Mouse (Mus musculus) embryonic facial prominence, embryonic 12.5 days (tissue): ENCODE results near the gene Ccdc90b. TPM values are rescaled to one million over a fixed set of nuclear protein-coding genes. Genes with fewer than 3 reads are reported as not detected.

Experiments
- ATAC-seq: fragments of 200-750 bp; cut with Nextera tagmentation; 2 replicates; pipeline ENCODE4 v1.8.0; 2017; ENCODE audit not compliant: insufficient number of reproducible peaks, insufficient read depth, low FRiP score, low TSS enrichment
- H3K27ac ChIP-seq: fragments of 300-500 bp; sonication (generic); 2 replicates; pipeline ENCODE4 v1.5.1; 2016; ENCODE audit warnings: mild to moderate bottlenecking
- H3K27me3 ChIP-seq: fragments of 300-500 bp; sonication (generic); 2 replicates; pipeline ENCODE4 v1.6.1; 2016; ENCODE audit warnings: mild to moderate bottlenecking, moderate library complexity
- H3K36me3 ChIP-seq: fragments of 300-500 bp; sonication (generic); 2 replicates; pipeline ENCODE4 v1.6.1; 2016; ENCODE audit warnings: mild to moderate bottlenecking
- H3K4me1 ChIP-seq: fragments of 300-500 bp; sonication (generic); 2 replicates; pipeline ENCODE4 v1.6.1; 2016
- H3K4me2 ChIP-seq: fragments of 300-500 bp; sonication (generic); replicated peaks from 2 replicates; pipeline ENCODE4 v1.6.1; 2016; ENCODE audit warnings: mild to moderate bottlenecking, moderate library complexity
- H3K4me3 ChIP-seq: fragments of 300-500 bp; sonication (generic); 2 replicates; pipeline ENCODE4 v1.5.1; 2016; ENCODE audit warnings: mild to moderate bottlenecking
- H3K9ac ChIP-seq: fragments of 300-500 bp; sonication (generic); 2 replicates; pipeline ENCODE4 v1.6.1; 2016; ENCODE audit warnings: mild to moderate bottlenecking, moderate library complexity
- H3K9me3 ChIP-seq: fragments of 300-500 bp; sonication (generic); 2 replicates; pipeline ENCODE4 v1.6.1; 2016; ENCODE audit warnings: mild to moderate bottlenecking, moderate library complexity
- WGBS: fragments of 180-500 bp; shearing (Covaris S2); methylation state at CpG from one replicate; pipeline ENCODE4 v1.1.7; 2016; 5-methylcytosine and 5-hydroxymethylcytosine counted together
- polyA plus RNA-seq: library from polyadenylated mRNA; unstranded; fragments of >200 nt; fragmentation: Nextera tagmentation; extraction: Ambion mirVana; gene quantifications from 2 replicates; pipeline ENCODE4 v1.2.1, GENCODE M21; 2016

Ccdc90b gene
- polyA plus RNA-seq = 58.3 and 59.3 TPM in 2 replicates

DNA sequence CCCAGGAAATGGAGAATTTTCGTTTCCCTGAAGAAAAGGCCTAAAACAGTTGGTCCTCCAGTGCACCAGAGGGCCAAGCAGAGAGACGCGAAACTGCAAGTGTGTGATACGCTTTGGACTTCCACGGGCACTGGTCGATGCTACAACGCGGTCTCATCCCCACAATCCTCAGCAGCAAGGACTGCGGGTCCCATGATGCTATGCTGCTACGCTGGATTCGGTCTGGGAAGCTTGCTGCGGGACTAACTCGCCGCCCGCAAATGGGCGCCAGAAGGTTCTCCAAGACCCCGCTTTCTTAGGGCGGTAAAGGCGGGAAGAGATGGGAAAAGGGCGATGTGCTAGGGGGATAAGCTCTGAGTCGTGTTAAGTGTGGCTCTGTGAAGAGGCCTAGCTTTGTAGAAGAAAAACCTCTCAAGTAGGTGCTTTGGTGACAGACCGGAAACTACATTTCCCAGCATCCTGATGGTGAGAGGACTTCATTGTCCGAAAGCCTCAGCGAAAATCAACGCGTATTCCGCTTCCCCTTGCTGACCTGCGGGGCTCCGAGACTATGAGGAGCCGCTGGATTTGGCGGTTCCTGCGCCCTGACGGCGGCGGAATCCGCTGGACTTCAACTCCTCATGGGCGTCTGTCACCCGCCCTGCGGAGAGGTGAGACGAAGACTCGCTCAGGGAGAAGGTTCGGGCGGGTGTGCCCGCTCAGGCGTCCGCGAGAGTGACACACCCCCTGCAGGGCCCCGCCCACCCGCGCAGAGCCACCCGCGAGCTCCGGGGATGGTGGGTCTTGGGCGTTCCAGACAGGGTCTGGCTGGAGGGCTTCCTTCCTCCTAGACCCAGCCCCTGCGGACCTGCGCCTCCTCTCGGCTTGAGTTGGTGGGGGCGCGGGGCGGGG, at the start of gene Ccdc90b:
Gene Ccdc90b, plus strand, starts transcription at position 164 of the 891 bp plus-strand sequence.
- Histone ChIP-seq H3K9ac (peak within 1 kb of the TSS; percentile 68), H3K9me3 (no peaks in the 10 kb centered on the region), H3K27me3 (no peaks in the 10 kb centered on the region), H3K4me2 (peak within 1 kb of the TSS; percentile 56), H3K27ac (peak within 1 kb of the TSS; percentile 97), H3K4me3 (peak within 1 kb of the TSS; percentile 76), H3K36me3 (no peaks in the 10 kb centered on the region), H3K4me1 (no peaks in the 10 kb centered on the region)
- WGBS = under 1% methylated on average over 59 of the region's 60 CpGs
- ATAC-seq = peak; percentile 98

DNA sequence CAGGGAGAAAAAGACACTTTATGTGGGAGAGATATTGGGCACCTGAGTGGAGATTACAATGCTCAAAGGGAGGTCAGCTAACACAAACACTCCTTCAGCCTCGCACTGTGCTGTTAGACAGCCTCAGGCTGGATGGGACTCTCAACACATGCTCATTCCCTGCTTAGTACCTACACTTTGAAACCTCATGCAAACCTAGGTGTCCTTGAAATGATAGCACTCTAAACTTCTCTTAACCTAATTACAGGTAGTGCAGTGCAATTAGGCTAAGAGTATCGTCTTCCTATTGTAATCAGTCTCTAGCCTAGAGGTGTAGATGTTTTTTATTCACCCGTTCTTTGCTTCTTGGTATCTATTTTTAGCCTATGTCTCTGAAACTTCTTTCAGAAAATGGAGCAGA, 40.6 kb upstream of the Ccdc90b start:
- H3K4me1 ChIP-seq = no peaks in the 10 kb centered on the region
- H3K27ac ChIP-seq = no peak overlapping the region
- no peaks in the 10 kb centered on the region for H3K9me3 ChIP-seq
- no peak overlapping the region for H3K4me3 ChIP-seq
- no peaks in the 10 kb centered on the region for H3K27me3 ChIP-seq
- no peak overlapping the region for H3K4me2 ChIP-seq
- H3K9ac ChIP-seq = no peak overlapping the region
- WGBS = 53% methylated on average over 3 of the region's 3 CpGs
- H3K36me3 ChIP-seq = no peaks in the 10 kb centered on the region
- ATAC-seq = no peak

DNA sequence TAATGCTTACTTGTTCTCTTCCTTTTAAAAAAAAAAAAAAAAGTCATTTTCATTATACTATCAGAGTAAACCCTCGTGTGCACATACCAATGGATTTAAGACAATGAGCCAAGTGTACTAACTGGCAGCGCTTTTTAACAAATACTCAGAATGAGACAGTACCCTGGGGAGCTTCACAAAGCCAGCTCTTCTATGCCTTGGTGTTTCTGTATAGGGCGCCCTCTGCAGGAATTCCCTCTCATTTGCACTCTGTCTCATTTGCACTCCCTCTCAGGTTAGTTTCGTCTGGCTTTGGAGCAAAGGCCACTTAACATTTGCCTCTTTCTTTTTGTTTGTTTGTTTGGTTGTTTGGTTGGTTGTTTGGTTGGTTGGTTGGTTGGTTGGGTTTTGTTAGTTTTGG, 40.1 kb upstream of the Ccdc90b start:
- H3K27me3 ChIP-seq = no peaks in the 10 kb centered on the region
- H3K36me3 ChIP-seq = no peaks in the 10 kb centered on the region
- H3K9ac ChIP-seq = no peak overlapping the region
- H3K4me2 ChIP-seq = no peak overlapping the region
- no peak overlapping the region for H3K4me3 ChIP-seq
- H3K27ac ChIP-seq = no peak overlapping the region
- 21% methylated on average over 4 of the region's 4 CpGs for WGBS
- H3K9me3 ChIP-seq = no peaks in the 10 kb centered on the region
- no peaks in the 10 kb centered on the region for H3K4me1 ChIP-seq
- no peak for ATAC-seq

DNA sequence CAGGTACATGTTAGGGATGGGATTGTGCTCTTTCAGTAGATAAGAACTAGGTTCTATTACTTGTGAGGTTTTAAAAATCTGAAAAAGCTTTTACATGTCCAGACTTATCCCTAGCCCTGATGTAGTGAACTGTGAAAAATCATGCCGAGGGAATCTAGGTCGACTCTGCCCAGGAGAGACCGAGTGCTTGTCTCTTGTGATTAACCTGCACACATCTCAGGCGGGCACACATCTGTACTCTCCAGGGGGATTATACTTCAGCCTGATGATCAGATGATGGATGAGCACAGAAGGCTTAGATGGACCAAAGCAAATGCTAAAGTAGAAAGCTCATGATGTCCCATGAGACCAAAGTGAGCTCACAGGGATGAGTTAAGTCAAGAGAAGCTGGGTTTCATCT, 31.7 kb upstream of the Ccdc90b start:
- no peak overlapping the region for H3K9ac ChIP-seq
- no peaks in the 10 kb centered on the region for H3K27me3 ChIP-seq
- H3K4me3 ChIP-seq = no peak overlapping the region
- ATAC-seq = no peak
- H3K4me1 ChIP-seq = no peaks in the 10 kb centered on the region
- H3K36me3 ChIP-seq = no peaks in the 10 kb centered on the region
- no peak overlapping the region for H3K4me2 ChIP-seq
- WGBS = 81% methylated on average over 4 of the region's 4 CpGs
- no peak overlapping the region for H3K27ac ChIP-seq
- H3K9me3 ChIP-seq = no peaks in the 10 kb centered on the region

DNA sequence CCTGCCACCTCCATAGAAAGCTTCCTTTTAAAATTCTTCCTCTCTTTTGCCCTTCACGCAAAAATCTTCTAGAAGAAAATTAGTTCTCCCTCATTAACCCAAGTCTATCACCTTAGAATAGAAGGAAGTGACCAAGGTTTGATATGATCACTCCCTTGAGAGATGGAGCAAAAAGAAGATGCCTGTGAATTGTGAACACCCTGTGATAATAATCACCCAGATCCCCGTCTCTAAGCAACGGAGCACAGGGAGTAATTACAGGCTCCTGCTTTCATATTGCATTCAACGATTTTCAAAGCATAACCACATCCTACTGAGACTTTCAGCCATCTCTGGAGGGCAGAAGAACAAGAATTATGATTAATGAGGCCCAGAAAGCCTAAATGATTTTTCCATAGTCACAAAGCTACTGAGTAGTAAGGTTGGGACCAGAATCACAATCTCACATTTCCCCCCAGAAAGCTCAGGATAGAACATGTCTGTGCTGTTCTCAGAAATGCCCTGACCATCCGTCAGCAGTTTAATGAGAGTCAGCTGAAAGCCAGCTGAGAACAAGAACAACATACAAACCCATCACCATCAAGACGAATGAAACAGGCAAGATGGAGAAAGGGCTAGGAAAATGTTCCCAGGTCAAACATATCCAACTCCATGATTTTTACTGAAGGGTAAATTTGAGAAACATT, 28.5 kb upstream of the Ccdc90b start:
- no peak overlapping the region for H3K4me3 ChIP-seq
- no peaks in the 10 kb centered on the region for H3K9me3 ChIP-seq
- H3K36me3 ChIP-seq = no peaks in the 10 kb centered on the region
- H3K4me2 ChIP-seq = no peak overlapping the region
- no peaks in the 10 kb centered on the region for H3K27me3 ChIP-seq
- H3K4me1 ChIP-seq = no peaks in the 10 kb centered on the region
- no peak overlapping the region for H3K9ac ChIP-seq
- no peak overlapping the region for H3K27ac ChIP-seq
- WGBS = 43% methylated on average over 6 of the region's 6 CpGs
- ATAC-seq = no peak

DNA sequence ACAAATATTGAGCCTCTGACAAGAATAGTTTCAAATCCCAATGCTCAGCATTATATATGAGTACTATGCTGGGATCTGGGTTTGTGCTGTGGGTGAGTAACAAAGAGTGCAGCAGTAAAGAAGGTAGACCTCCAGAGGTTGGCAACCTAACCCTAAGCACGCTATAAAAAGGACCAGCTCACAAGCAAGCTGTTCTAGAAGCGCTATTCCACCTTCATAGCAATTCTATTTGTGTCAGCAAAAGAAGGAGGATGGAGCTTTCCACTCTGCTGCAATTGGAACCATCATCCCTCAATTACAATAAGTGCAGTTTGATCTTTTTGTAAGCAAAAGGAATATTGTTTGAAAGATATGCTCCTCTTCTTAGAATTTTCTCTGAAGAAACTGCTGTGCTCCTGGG, 14.2 kb upstream of the Ccdc90b start:
- no peak overlapping the region for H3K9ac ChIP-seq
- H3K36me3 ChIP-seq = no peaks in the 10 kb centered on the region
- 71% methylated on average over 2 of the region's 2 CpGs for WGBS
- ATAC-seq = no peak
- H3K4me3 ChIP-seq = no peak overlapping the region
- no peak overlapping the region for H3K27ac ChIP-seq
- H3K9me3 ChIP-seq = no peaks in the 10 kb centered on the region
- no peaks in the 10 kb centered on the region for H3K27me3 ChIP-seq
- H3K4me2 ChIP-seq = no peak overlapping the region
- H3K4me1 ChIP-seq = no peaks in the 10 kb centered on the region

DNA sequence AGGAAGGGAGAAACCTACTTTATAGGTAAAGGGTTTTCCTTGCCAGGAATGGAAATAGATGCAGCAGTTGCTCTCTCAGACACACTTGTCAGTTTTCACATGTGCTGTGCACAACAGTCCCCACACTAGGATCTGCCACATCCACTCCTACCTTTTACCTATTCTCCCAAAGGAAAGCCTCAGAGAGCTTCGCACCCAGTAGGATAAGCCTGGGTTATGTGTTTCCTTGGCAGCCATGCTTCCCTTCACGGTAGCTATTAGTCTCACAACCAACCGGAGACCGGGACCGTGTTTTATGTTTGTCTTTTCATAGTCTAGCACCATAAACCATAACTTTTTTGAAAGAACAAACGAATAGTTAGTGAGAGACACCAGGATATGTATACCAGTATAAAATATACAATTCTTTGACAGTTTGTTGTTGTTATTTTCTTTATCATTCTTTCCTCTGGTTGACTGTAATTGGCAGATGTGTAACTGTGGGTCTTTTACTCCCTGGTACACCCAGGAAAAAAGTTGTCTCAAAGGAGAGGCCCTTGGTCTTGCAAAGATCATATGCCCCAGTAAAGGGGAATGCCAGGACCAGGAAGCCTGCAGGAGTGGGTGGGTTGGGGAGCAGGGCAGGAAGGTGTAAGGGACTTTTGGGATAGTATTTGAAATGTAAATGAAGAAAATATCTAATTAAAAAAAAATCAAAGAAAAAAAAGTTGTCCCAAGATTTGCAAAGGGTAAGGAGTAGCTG, 10.5 kb upstream of the Ccdc90b start:
- Histone ChIP-seq H3K27me3 (no peaks in the 10 kb centered on the region), H3K4me1 (no peaks in the 10 kb centered on the region), H3K36me3 (no peaks in the 10 kb centered on the region), H3K9me3 (no peaks in the 10 kb centered on the region), H3K27ac (no peak overlapping the region), H3K9ac (no peak overlapping the region), H3K4me2 (no peak overlapping the region), H3K4me3 (no peak overlapping the region)
- no peak for ATAC-seq
- WGBS = 92% methylated on average over 6 of the region's 6 CpGs

DNA sequence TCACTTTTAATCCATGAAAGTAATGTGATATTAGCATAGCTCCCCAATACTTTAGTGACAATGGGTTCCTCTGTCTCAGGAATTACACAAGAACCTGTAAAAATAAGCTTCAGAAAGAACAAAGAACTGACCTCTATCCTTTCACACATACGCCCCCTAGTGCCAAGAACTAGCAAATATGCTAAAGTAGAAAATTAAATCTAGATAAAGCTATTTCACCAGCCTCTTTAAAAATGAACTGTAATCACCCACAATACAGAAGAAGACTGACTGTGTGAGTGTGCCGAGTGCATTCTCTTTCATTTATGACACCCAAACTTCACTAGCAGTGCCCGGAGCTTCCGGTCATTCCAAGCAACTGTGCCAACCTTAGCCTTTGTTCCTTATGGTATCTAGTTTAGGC, 10.0 kb upstream of the Ccdc90b start:
- H3K36me3 ChIP-seq = no peaks in the 10 kb centered on the region
- H3K27ac ChIP-seq = no peak overlapping the region
- no peaks in the 10 kb centered on the region for H3K4me1 ChIP-seq
- ATAC-seq = no peak
- H3K4me3 ChIP-seq = no peak overlapping the region
- no peaks in the 10 kb centered on the region for H3K9me3 ChIP-seq
- H3K27me3 ChIP-seq = no peaks in the 10 kb centered on the region
- no peak overlapping the region for H3K9ac ChIP-seq
- 52% methylated on average over 4 of the region's 4 CpGs for WGBS
- no peak overlapping the region for H3K4me2 ChIP-seq

DNA sequence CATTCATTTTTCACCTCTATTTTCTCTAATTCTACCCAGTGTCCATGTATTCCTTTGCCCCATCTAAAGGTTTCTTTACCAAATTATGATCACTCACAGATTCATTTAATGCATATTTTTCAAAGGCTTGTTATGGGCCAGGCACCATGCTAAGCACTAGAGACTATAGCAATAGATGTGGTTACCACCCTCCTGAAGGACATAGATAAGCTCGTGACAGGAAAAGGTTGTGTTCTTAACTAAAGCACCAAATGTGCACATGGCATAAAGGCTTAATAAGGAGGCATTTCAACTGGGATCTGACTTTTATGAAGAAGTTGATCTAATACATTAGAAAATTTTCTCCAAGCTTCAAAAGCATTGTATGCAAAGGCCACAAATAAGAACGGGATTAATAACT, 2.2 kb upstream of the Ccdc90b start:
- Histone ChIP-seq H3K4me2 (no peak overlapping the region), H3K4me3 (no peak overlapping the region), H3K27me3 (no peaks in the 10 kb centered on the region), H3K36me3 (no peaks in the 10 kb centered on the region), H3K27ac (no peak overlapping the region), H3K4me1 (no peaks in the 10 kb centered on the region), H3K9ac (no peak overlapping the region), H3K9me3 (no peaks in the 10 kb centered on the region)
- no peak for ATAC-seq
- 92% methylated on average over 2 of the region's 2 CpGs for WGBS

DNA sequence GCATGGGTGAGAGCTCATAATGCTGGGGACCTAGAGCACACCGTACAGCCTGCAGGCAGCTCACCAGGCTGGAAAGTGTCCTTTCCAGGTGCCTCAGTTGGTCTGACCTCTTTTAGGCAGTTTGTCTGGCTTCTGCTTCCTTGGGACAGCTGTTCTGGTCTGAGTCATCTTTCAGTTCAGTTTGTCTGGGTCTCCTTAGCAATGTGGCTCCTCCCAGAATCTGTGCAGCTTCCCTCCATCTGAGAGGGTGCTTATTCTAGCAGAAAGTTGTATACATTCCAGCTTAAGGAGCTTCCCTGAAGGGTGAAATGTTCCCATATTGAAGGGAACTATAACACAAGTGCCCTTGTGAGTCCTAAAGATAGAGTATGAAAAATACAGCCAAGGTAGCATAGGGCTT, 5.8 kb downstream of the Ccdc90b start:
- no peak for ATAC-seq
- Histone ChIP-seq H3K27ac (no peak overlapping the region), H3K27me3 (no peaks in the 10 kb centered on the region), H3K4me1 (no peaks in the 10 kb centered on the region), H3K9ac (no peak overlapping the region), H3K4me3 (no peak overlapping the region), H3K4me2 (no peak overlapping the region), H3K9me3 (no peaks in the 10 kb centered on the region), H3K36me3 (peaks cover 8% of the 10 kb centered on the region; the same call in 1 of the 2 replicates)
- 89% methylated on average over 1 of the region's 1 CpGs for WGBS

DNA sequence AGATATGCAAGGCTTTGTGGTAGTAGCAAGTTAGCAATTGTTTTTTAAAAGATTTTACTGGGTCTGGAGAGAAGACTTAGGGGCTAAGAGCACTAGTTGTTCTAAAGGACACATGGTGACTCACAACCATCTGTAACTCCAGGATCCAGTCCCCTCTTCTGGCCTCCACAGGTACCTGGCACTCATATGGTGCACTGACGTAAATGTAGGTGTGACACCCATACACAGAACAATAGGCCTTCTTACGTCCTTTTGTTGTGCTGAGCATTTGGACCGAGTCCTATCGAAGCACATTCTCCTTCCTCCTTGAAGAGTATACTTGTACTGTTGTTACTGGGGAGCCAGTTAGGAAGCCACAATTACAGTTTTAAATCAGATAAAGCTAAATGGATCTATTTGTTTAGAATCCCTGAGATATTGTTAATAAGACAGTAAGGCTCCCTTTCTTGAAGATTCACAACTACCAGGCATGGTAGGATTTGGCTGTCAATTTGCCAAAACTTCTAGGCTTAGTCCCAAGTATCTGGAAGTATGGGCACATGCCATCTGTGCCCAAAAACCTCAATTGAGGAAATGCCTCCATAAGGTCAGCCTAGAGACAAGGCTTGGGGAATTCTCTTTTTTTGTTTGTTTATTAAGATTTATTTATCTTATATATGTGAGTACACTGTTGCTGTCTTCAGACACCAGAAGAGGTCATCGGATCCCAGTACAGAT, 19.7 kb downstream of the Ccdc90b start:
- Histone ChIP-seq H3K27ac (no peak overlapping the region), H3K4me1 (no peaks in the 10 kb centered on the region), H3K9ac (no peak overlapping the region), H3K9me3 (no peaks in the 10 kb centered on the region), H3K36me3 (peaks cover 13% of the 10 kb centered on the region; the same call in 1 of the 2 replicates), H3K4me3 (no peak overlapping the region), H3K27me3 (no peaks in the 10 kb centered on the region), H3K4me2 (no peak overlapping the region)
- WGBS = 89% methylated on average over 5 of the region's 5 CpGs
- ATAC-seq = no peak
